Mouse (Mus musculus) c-Kit-positive CD71-positive TER-119-negative erythroid progenitor cells, embryonic 14.5 days (primary cell): Measurements from ENCODE around the gene Slc25a26.
"Not testable (repeated sequence)": the region's sequence is repeated elsewhere in the genome, so short reads cannot be mapped to it uniquely, and the experiment has no call there.

Source experiments
- DNase-seq: peaks from one replicate; pipeline ENCODE4 v3.0.0-alpha.2; 2013; ENCODE audit warnings: low read depth

Gene Slc25a26

GRCm38 (mm10) chr6:94553085-94553484 lies 53.0 kb downstream of the Slc25a26 start:
- no peak for DNase-seq

GRCm38 (mm10) chr6:94558603-94559002 lies 58.5 kb downstream of the Slc25a26 start:
- DNase-seq: not testable (repeated sequence)

GRCm38 (mm10) chr6:94560896-94561295 lies 60.8 kb downstream of the Slc25a26 start:
- no peak for DNase-seq

GRCm38 (mm10) chr6:94561346-94561745 lies 61.2 kb downstream of the Slc25a26 start:
- no peak for DNase-seq

GRCm38 (mm10) chr6:94563203-94563940 lies 63.2 kb downstream of the Slc25a26 start:
- no peak for DNase-seq

GRCm38 (mm10) chr6:94565766-94566165 lies 65.6 kb downstream of the Slc25a26 start:
- DNase-seq: no peak

- no peak for DNase-seq
Measured at GRCm38 (mm10) chr6:94568040-94568439, 67.9 kb downstream of the Slc25a26 start.

GRCm38 (mm10) chr6:94575526-94576166 lies 75.5 kb downstream of the Slc25a26 start:
- no peak for DNase-seq

- DNase-seq: no peak
Measured at GRCm38 (mm10) chr6:94577991-94578390, 77.9 kb downstream of the Slc25a26 start.

GRCm38 (mm10) chr6:94582055-94582454 lies 81.9 kb downstream of the Slc25a26 start:
- DNase-seq: no peak

- DNase-seq: no peak
Measured at GRCm38 (mm10) chr6:94584147-94584695, 84.1 kb downstream of the Slc25a26 start.

GRCm38 (mm10) chr6:94584976-94585375 lies 84.8 kb downstream of the Slc25a26 start:
- no peak for DNase-seq

- no peak for DNase-seq
Measured at GRCm38 (mm10) chr6:94588365-94588764, 88.2 kb downstream of the Slc25a26 start.

- no peak for DNase-seq
Measured at GRCm38 (mm10) chr6:94592243-94592642, 92.1 kb downstream of the Slc25a26 start.

- no peak for DNase-seq
Measured at GRCm38 (mm10) chr6:94592710-94593109, 92.6 kb downstream of the Slc25a26 start.

- no peak for DNase-seq
Measured at GRCm38 (mm10) chr6:94594096-94594665, 94.0 kb downstream of the Slc25a26 start.

GRCm38 (mm10) chr6:94594711-94595110 lies 94.6 kb downstream of the Slc25a26 start:
- no peak for DNase-seq

GRCm38 (mm10) chr6:94595206-94595605 lies 95.1 kb downstream of the Slc25a26 start:
- DNase-seq: no peak

- DNase-seq: no peak
Measured at GRCm38 (mm10) chr6:94596051-94596760, 96.1 kb downstream of the Slc25a26 start.

- no peak for DNase-seq
Measured at GRCm38 (mm10) chr6:94596761-94597485, 96.8 kb downstream of the Slc25a26 start.

GRCm38 (mm10) chr6:94598421-94598820 lies 98.3 kb downstream of the Slc25a26 start:
- DNase-seq: no peak

- DNase-seq: no peak
Measured at GRCm38 (mm10) chr6:94599016-94599415, 98.9 kb downstream of the Slc25a26 start.
